Mouse (Mus musculus) midbrain, postnatal 0 days (tissue): ENCODE measurements around the gene Wdfy4. TPM values are rescaled to one million over a fixed set of nuclear protein-coding genes. Genes with fewer than 3 reads are reported as not detected.

Source experiments
- ATAC-seq: fragments of 200-750 bp; cut with Nextera tagmentation; 2 replicates; pipeline ENCODE4 v1.8.0; 2017; ENCODE audit warnings: moderate number of reproducible peaks, mild to moderate bottlenecking, moderate TSS enrichment, moderate library complexity; ENCODE audit not compliant: low FRiP score
- DNase-seq: peaks from one replicate; pipeline ENCODE4 v3.0.0-alpha.2; 2015; ENCODE audit warnings: low spot score
- H3K27ac ChIP-seq: fragments of 300-500 bp; sonication (generic); 2 replicates; pipeline ENCODE4 v1.5.1; 2014; ENCODE audit warnings: low read depth, mild to moderate bottlenecking, low read length, mixed read lengths
- H3K27me3 ChIP-seq: fragments of 300-500 bp; sonication (generic); 2 replicates; pipeline ENCODE4 v1.6.1; 2014; ENCODE audit warnings: low read length, control low read depth, mixed read lengths; ENCODE audit not compliant: insufficient read depth
- H3K36me3 ChIP-seq: fragments of 300-500 bp; sonication (generic); 2 replicates; pipeline ENCODE4 v1.6.1; 2014; ENCODE audit warnings: low read length, control low read depth, mixed read lengths; ENCODE audit not compliant: insufficient read depth
- H3K4me1 ChIP-seq: fragments of 300-500 bp; sonication (generic); 2 replicates; pipeline ENCODE4 v1.6.1; 2014; ENCODE audit warnings: mild to moderate bottlenecking, control low read depth, antibody characterized with exemption, low read length, mixed read lengths; ENCODE audit not compliant: insufficient read depth
- H3K4me2 ChIP-seq: fragments of 300-500 bp; sonication (generic); 2 replicates; pipeline ENCODE4 v1.6.1; 2014; ENCODE audit warnings: low read depth, mild to moderate bottlenecking, low read length, mixed read lengths; ENCODE audit not compliant: poor library complexity, severe bottlenecking
- H3K4me3 ChIP-seq: fragments of 300-500 bp; sonication (generic); 2 replicates; pipeline ENCODE4 v1.5.1; 2014; ENCODE audit warnings: low read depth, mild to moderate bottlenecking, low read length, moderate library complexity
- H3K9ac ChIP-seq: fragments of 300-500 bp; sonication (generic); replicated peaks from 2 replicates; pipeline ENCODE4 v1.6.1; 2014; ENCODE audit warnings: mild to moderate bottlenecking, low read length, moderate library complexity, mixed read lengths; ENCODE audit not compliant: poor library complexity, severe bottlenecking
- H3K9me3 ChIP-seq: fragments of 300-500 bp; sonication (generic); 2 replicates; pipeline ENCODE4 v1.6.1; 2016; ENCODE audit warnings: low read length, control low read depth
- CTCF ChIP-seq: IDR thresholded peaks from 2 replicates; pipeline ENCODE4 v1.5.1; 2016; ENCODE audit warnings: antibody characterized with exemption, mild to moderate bottlenecking
- WGBS: fragments of 180-500 bp; shearing (Covaris S2); extraction: QIAGEN DNeasy Blood & Tissue Kit; methylation state at CpG from one replicate; pipeline ENCODE4 v1.1.7; 2014; 5-methylcytosine and 5-hydroxymethylcytosine counted together
- polyA plus RNA-seq: library from polyadenylated mRNA; unstranded; fragments of >200 nt; fragmentation: Nextera tagmentation; extraction: Ambion mirVana; gene quantifications from 2 replicates; pipeline ENCODE4 v1.2.1, GENCODE M21; 2015
- total RNA-seq: library from RNA; depleted of rRNA; stranded (reverse); fragments of >200 nt; gene quantifications from 2 replicates; pipeline ENCODE4 v1.2.3, GENCODE M21; 2014

Gene Wdfy4
- total and polyA plus RNA-seq, 2 experiments from 2014 or later: 0.06 to 7.8 TPM

- Histone ChIP-seq H3K4me3 (no peak overlapping the region), H3K4me1 (no peaks in the 10 kb centered on the region), H3K36me3 (no peaks in the 10 kb centered on the region), H3K9ac (no peak overlapping the region), H3K9me3 (no peaks in the 10 kb centered on the region), H3K27me3 (0 out of 2 replicates have a peak, but pooled peaks cover 3% of the 10 kb centered on the region), H3K27ac (no peak overlapping the region), H3K4me2 (no peak overlapping the region)
- TF ChIP-seq CTCF: no peak
- peak; percentile 58 for DNase-seq
- WGBS: 79% methylated on average over 8 of the region's 8 CpGs
- ATAC-seq: no peak
These were observed 228.8 kb downstream of the Wdfy4 start for GRCm38 (mm10) chr14:32956486-32956885.

- no peak overlapping the region for H3K27ac ChIP-seq
- H3K27me3 ChIP-seq: no peaks in the 10 kb centered on the region
- no peaks in the 10 kb centered on the region for H3K4me1 ChIP-seq
- ATAC-seq (no peak), DNase-seq (peak; percentile 44)
- H3K4me3 ChIP-seq: no peak overlapping the region
- H3K9me3 ChIP-seq: no peaks in the 10 kb centered on the region
- H3K36me3 ChIP-seq: no peaks in the 10 kb centered on the region
- no peak overlapping the region for H3K9ac ChIP-seq
- 58% methylated on average over 20 of the region's 20 CpGs for WGBS
- no peak for TF ChIP-seq CTCF
- H3K4me2 ChIP-seq: no peak overlapping the region
These were observed 234.7 kb downstream of the Wdfy4 start for GRCm38 (mm10) chr14:32950312-32951301.

- Histone ChIP-seq H3K27ac (no peak overlapping the region), H3K4me3 (no peak overlapping the region), H3K4me1 (no peaks in the 10 kb centered on the region), H3K9me3 (no peaks in the 10 kb centered on the region), H3K27me3 (no peaks in the 10 kb centered on the region), H3K4me2 (no peak overlapping the region), H3K36me3 (no peaks in the 10 kb centered on the region), H3K9ac (no peak overlapping the region)
- WGBS: 87% methylated on average over 2 of the region's 2 CpGs
- no peak for DNase-seq
- ATAC-seq: no peak
- TF ChIP-seq CTCF: no peak
These were observed 237.8 kb downstream of the Wdfy4 start for GRCm38 (mm10) chr14:32947512-32947911.

GRCm38 (mm10) chr14:32939217-32939616, 246.1 kb downstream of the Wdfy4 start:
- Histone ChIP-seq H3K4me3 (no peak overlapping the region), H3K27ac (no peak overlapping the region), H3K27me3 (no peaks in the 10 kb centered on the region), H3K4me2 (no peak overlapping the region), H3K9ac (no peak overlapping the region), H3K9me3 (no peaks in the 10 kb centered on the region), H3K36me3 (no peaks in the 10 kb centered on the region), H3K4me1 (no peaks in the 10 kb centered on the region)
- TF ChIP-seq CTCF: no peak
- DNase-seq (no peak), ATAC-seq (no peak)
- 96% methylated on average over 5 of the region's 5 CpGs for WGBS

GRCm38 (mm10) chr14:32934064-32934463, 251.2 kb downstream of the Wdfy4 start:
- TF ChIP-seq CTCF: no peak
- WGBS: 74% methylated on average over 6 of the region's 6 CpGs
- Histone ChIP-seq H3K9ac (no peak overlapping the region), H3K4me2 (no peak overlapping the region), H3K27ac (no peak overlapping the region), H3K4me1 (no peaks in the 10 kb centered on the region), H3K9me3 (no peaks in the 10 kb centered on the region), H3K4me3 (no peak overlapping the region), H3K27me3 (no peaks in the 10 kb centered on the region), H3K36me3 (no peaks in the 10 kb centered on the region)
- no peak for DNase-seq
- no peak for ATAC-seq

- ATAC-seq: no peak
These were observed 253.1 kb downstream of the Wdfy4 start for GRCm38 (mm10) chr14:32932220-32932619.

More at GRCm38 (mm10) chr14:32932220-32932619, 253.1 kb downstream of the Wdfy4 start:
- no peaks in the 10 kb centered on the region for H3K27me3 ChIP-seq
- no peak for DNase-seq
- no peaks in the 10 kb centered on the region for H3K9me3 ChIP-seq
- no peak overlapping the region for H3K4me3 ChIP-seq
- H3K36me3 ChIP-seq: no peaks in the 10 kb centered on the region
- TF ChIP-seq CTCF: no peak
- H3K4me1 ChIP-seq: no peaks in the 10 kb centered on the region
- no peak overlapping the region for H3K9ac ChIP-seq
- WGBS: 86% methylated on average over 8 of the region's 8 CpGs
- no peak overlapping the region for H3K27ac ChIP-seq
- no peak overlapping the region for H3K4me2 ChIP-seq
